Mouse (Mus musculus) natural killer cell, adult 2 months (primary cell): Measurements from ENCODE around the gene Csnk1g2.

ENCODE experiments used
- DNase-seq, 2 experiments: peaks; one replicate each; pipeline ENCODE4 v3.0.0; 2022; ENCODE audit warnings: low spot score in 2 of 2

Gene Csnk1g2

GRCm38 (mm10) chr10:80622661-80623456, at the start of gene Csnk1g2:
Csnk1g2 (plus strand) TSS chr10:80622838.
- peak; percentile 73 to 79 for DNase-seq

- DNase-seq: no peak
Observed at GRCm38 (mm10) chr10:80573944-80574343, 48.7 kb upstream of the Csnk1g2 start.

GRCm38 (mm10) chr10:80574896-80575295, 47.7 kb upstream of the Csnk1g2 start:
- no peak for DNase-seq

GRCm38 (mm10) chr10:80575925-80576324, 46.7 kb upstream of the Csnk1g2 start:
- DNase-seq: no peak

GRCm38 (mm10) chr10:80576351-80577194, 46.1 kb upstream of the Csnk1g2 start:
- peak; percentile 50 to 64 for DNase-seq

- DNase-seq: peak; percentile 99
Observed at GRCm38 (mm10) chr10:80577195-80578130, 45.2 kb upstream of the Csnk1g2 start, which contains the start of gene Klf16. Klf16 (minus strand) TSS chr10:80577321.

- peak; percentile 82 to 87 for DNase-seq
Observed at GRCm38 (mm10) chr10:80578131-80578750, 44.4 kb upstream of the Csnk1g2 start.

- DNase-seq: peak; percentile 63 to 85
Observed at GRCm38 (mm10) chr10:80578911-80579310, 43.7 kb upstream of the Csnk1g2 start.

GRCm38 (mm10) chr10:80583047-80583446, 39.6 kb upstream of the Csnk1g2 start:
- DNase-seq: no peak

GRCm38 (mm10) chr10:80584045-80584488, 38.6 kb upstream of the Csnk1g2 start:
- DNase-seq: no peak

- no peak for DNase-seq
Observed at GRCm38 (mm10) chr10:80584642-80585552, 37.7 kb upstream of the Csnk1g2 start.

GRCm38 (mm10) chr10:80585581-80585980, 37.1 kb upstream of the Csnk1g2 start:
- no peak for DNase-seq

- no peak for DNase-seq
Observed at GRCm38 (mm10) chr10:80586407-80587304, 36.0 kb upstream of the Csnk1g2 start.

- DNase-seq: no peak
Observed at GRCm38 (mm10) chr10:80587305-80587657, 35.4 kb upstream of the Csnk1g2 start.

GRCm38 (mm10) chr10:80589127-80589878, 33.3 kb upstream of the Csnk1g2 start:
- peak in 1 of 2 experiments; percentile 74 for DNase-seq

- DNase-seq: peak; percentile 95 to 97
Observed at GRCm38 (mm10) chr10:80589879-80590854, 32.5 kb upstream of the Csnk1g2 start, which contains the start of gene Abhd17a. Abhd17a (minus strand) TSS chr10:80590341.

GRCm38 (mm10) chr10:80596318-80596717, 26.3 kb upstream of the Csnk1g2 start:
- no peak for DNase-seq
